Mouse (Mus musculus) naive thymus-derived CD4-positive, alpha-beta T cell, adult 2 months (primary cell): ENCODE measurements around the gene Alg10b.
"Not testable (repeated sequence)": the region's sequence is repeated elsewhere in the genome, so short reads cannot be mapped to it uniquely, and the experiment has no call there.

Source experiments
- DNase-seq: peaks from one replicate; pipeline ENCODE4 v3.0.0-alpha.2; 2011; ENCODE audit warnings: low read depth

The Alg10b gene

GRCm38 (mm10) chr15:90223969-90224750, at the start of gene Alg10b:
Gene Alg10b, plus strand, starts transcription at chr15:90224311.
- DNase-seq = peak; percentile 94

DNA sequence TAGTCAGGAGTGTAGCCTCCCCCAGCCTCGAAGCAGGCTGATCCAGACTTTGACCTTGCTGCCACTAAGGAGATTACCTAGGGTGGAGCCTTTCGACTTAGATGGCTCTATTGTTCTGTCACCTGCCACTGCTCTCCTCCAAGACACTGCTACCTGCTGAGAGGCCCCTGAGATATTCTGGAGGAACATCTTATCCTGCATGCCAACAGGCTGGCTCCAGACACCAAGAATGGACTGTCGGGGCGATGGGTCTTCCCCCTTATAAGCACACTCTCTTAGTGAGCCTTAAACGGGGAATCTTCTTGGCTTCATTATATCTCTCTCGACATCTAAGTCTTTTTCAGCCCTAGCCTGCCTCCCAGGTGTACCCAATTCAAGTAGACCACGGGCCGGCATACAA, 41.0 kb upstream of the Alg10b start:
- not testable (repeated sequence) for DNase-seq

DNA sequence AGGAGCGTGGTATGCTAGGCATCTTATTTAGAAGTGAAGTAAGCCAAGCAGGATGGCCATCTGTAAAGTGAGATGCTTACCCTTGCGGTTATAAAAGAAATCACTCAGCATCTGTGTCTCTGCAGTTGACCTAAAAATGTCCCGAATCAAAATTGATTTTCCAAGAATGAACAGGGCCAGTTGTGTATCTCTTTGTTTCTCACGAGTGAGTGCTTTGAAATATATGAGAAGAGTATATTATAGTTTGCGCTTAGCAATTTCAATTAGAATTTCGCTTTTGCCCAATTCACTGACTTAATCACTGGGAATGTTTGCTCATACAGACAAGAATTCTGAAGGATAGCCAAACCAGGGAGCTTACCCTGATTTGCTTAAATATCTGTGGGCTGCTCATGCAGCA, 40.6 kb upstream of the Alg10b start:
- no peak for DNase-seq

DNA sequence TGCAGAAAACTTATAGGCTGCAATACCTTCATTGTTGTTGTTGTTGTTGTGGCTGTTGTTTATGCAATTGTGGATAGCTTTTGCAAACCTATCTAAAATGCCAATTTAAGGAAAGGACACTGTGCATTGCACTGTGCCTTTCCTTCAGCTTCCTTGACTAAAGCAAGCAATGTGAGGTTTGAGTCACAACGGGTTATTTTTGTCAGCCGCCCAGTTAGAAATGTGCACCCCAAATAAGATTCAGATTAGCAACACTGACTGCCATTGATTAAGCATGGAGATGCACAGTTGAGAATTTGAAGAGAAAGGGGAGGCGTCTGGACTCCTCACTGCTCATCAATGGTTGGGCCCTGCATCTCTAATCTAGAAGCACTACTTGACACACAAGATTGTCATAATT, 39.4 kb upstream of the Alg10b start:
- no peak for DNase-seq

- no peak for DNase-seq
Observed at GRCm38 (mm10) chr15:90189477-90189876, 34.6 kb upstream of the Alg10b start.

DNA sequence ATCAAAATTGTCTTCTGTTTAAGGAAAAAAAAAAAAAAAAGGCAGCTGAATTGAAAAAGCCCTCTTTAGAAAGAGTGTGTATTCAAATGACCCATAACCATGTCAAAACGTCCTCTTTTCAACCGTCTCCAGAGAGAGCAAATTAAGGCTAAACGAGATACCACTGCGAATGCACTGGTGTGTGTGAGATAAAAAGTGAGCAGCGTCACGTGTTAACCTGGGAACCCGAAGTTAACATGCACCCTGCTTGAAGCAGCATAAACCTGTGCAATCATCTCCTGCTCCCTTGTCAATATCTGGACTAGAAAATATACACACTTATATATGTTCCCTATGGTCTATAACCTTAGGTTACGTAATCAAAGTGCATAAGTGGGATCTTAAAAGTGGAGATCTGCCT, 10.2 kb upstream of the Alg10b start:
- no peak for DNase-seq

DNA sequence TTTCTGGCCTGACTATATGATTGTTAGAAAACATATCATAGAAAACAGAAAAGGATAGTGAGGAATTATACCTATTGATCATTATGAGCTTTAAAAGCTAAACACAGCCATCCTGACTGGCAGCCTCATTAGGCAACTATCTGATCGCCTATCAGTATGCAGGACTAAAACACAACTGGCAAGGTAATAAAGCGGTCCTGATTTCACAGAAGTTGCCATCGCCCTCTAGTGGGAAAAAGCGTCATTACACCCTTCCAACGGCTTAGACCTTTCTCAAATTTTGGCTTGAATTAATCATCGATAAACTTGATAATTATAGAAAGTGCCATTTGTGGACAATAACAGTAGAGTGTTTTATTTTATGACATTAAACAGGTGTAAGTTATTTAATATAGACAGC, 9.2 kb upstream of the Alg10b start:
- DNase-seq = peak; percentile 70

DNA sequence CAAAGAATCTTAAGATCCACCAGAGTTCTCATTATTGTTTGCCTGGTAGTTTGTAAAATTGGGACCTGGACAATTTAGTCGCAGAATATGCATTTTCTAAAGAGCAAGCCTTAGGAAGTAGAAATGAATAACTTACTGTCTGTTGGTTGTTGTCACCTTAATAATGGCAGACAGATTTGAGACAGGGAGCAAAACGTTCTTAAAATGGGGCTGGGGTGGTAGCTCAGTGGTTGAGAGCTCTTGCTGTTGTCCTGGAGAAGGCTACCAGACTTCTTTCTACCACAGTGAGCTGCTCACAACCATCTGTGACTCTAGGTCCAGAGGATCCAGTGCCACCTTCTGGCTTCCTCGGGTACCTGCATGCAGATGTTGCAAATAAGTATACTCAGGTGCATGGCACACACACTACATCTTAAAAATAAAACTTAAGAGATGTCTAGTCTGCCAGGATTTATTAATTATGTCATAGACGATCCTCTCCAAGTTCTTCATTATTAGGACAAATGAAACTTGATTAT, 1.0 kb downstream of the Alg10b start:
- peak; percentile 67 for DNase-seq

- no peak for DNase-seq
Observed at GRCm38 (mm10) chr15:90237657-90238056, 13.5 kb downstream of the Alg10b start.

GRCm38 (mm10) chr15:90244081-90244480, 20.0 kb downstream of the Alg10b start:
- DNase-seq = no peak

GRCm38 (mm10) chr15:90249694-90250093, 25.6 kb downstream of the Alg10b start:
- DNase-seq = no peak

- DNase-seq = no peak
Observed at GRCm38 (mm10) chr15:90282876-90283275, 58.8 kb downstream of the Alg10b start.
